In genomic region chr13:48237516-48237915, GRCm38 (mm10) we compare ENCODE assay signal across 9 mouse cellular contexts. TPM values are rescaled to one million over a fixed set of nuclear protein-coding genes. Genes with fewer than 3 reads are reported as not detected.
DNase-seq lines count a peak whose midpoint lies in the region; ATAC-seq and TF ChIP-seq lines count a peak whose summit lies in the region.
"Had no signal": no experiment of that assay in that cellular context is flagged by ENCODE, and none has a peak within 500 bp of the region (broad histone marks: within the 10 kb centered on the region; RNA-seq: fewer than 3 reads in every experiment).

No protein-coding gene starts in this region.

- H3K9me3 ChIP-seq in midbrain, embryonic 10.5 days (replicated peaks), result no peaks in the 10 kb centered on the region
- H3K9me3 ChIP-seq in midbrain, embryonic 16.5 days (replicated peaks; ENCODE audit: control insufficient read depth, low read length, poor library complexity, severe bottlenecking), result no peaks in the 10 kb centered on the region
- no peaks in the 10 kb centered on the region for H3K9me3 ChIP-seq in hindbrain, embryonic 13.5 days
- H3K9me3 ChIP-seq in midbrain, embryonic 13.5 days, result no peaks in the 10 kb centered on the region
- no peaks in the 10 kb centered on the region for H3K9me3 ChIP-seq in intestine, embryonic 15.5 days
- H3K9me3 ChIP-seq: liver, embryonic 13.5 days; stomach, embryonic 15.5 days had no signal

- peaks cover 10% of the 10 kb centered on the region for H3K4me1 ChIP-seq in midbrain, embryonic 10.5 days
- H3K4me1 ChIP-seq in midbrain, embryonic 16.5 days (ENCODE audit: control insufficient read depth, insufficient read depth, low read length), result peaks cover 4% of the 10 kb centered on the region
- no peaks in the 10 kb centered on the region for H3K4me1 ChIP-seq in cortical plate, adult 2 months (ENCODE audit: control insufficient read depth, insufficient read depth, low read length)
- H3K4me1 ChIP-seq in hindbrain, embryonic 13.5 days (replicated peaks), result peaks cover 15% of the 10 kb centered on the region
- H3K4me1 ChIP-seq in midbrain, embryonic 13.5 days (replicated peaks), result peaks cover 8% of the 10 kb centered on the region; the same call in 1 of the 2 replicates
- no peaks in the 10 kb centered on the region for H3K4me1 ChIP-seq in intestine, embryonic 15.5 days (replicated peaks)
- H3K4me1 ChIP-seq: liver, embryonic 13.5 days; stomach, embryonic 15.5 days had no signal

- 0 out of 2 replicates have a peak, but pooled peaks have one; percentile 21 for TF ChIP-seq CTCF in cortical plate, adult 2 months (IDR thresholded peaks at IDR 0.05; ENCODE audit: extremely low read depth, insufficient read depth, low read length)

- ATAC-seq in midbrain, embryonic 16.5 days, result no peak
- ATAC-seq in hindbrain, embryonic 13.5 days (ENCODE audit: low FRiP score), result no peak
- ATAC-seq in midbrain, embryonic 13.5 days, result no peak
- ATAC-seq in intestine, embryonic 15.5 days, result no peak

- DNase-seq in midbrain, embryonic 10.5 days (ENCODE audit: low spot score), result peak; percentile 17
- DNase-seq in layer of hippocampus, adult 9-10 months (ENCODE audit: low spot score), result no peak
- DNase-seq: liver, embryonic 13.5 days had no signal

- peak overlapping the region; percentile 50; the same call in 1 of the 2 replicates for H3K27ac ChIP-seq in midbrain, embryonic 10.5 days (replicated peaks)
- H3K27ac ChIP-seq in midbrain, embryonic 16.5 days (ENCODE audit: low read length), result no peak overlapping the region
- 0 out of 2 replicates have a peak overlapping the region, but pooled peaks have one; percentile 38 for H3K27ac ChIP-seq in cortical plate, adult 2 months (ENCODE audit: insufficient read depth, low read length)
- peak overlapping the region; percentile 4; the same call in 1 of the 2 replicates for H3K27ac ChIP-seq in hindbrain, embryonic 13.5 days
- H3K27ac ChIP-seq in midbrain, embryonic 13.5 days, result peak overlapping the region; percentile 27; the same call in 1 of the 2 replicates
- no peak overlapping the region for H3K27ac ChIP-seq in intestine, embryonic 15.5 days
- H3K27ac ChIP-seq: liver, embryonic 13.5 days; stomach, embryonic 15.5 days had no signal

- no peak overlapping the region for H3K9ac ChIP-seq in midbrain, embryonic 16.5 days (ENCODE audit: low read depth, low read length)
- no peak overlapping the region for H3K9ac ChIP-seq in hindbrain, embryonic 13.5 days
- H3K9ac ChIP-seq in midbrain, embryonic 13.5 days (replicated peaks), result no peak overlapping the region
- no peak overlapping the region for H3K9ac ChIP-seq in intestine, embryonic 15.5 days
- H3K9ac ChIP-seq: liver, embryonic 13.5 days; stomach, embryonic 15.5 days had no signal

- 13% methylated on average over 4 of the region's 4 CpGs for WGBS in midbrain, embryonic 10.5 days
- 14% methylated on average over 4 of the region's 4 CpGs for whole genome bisulfite sequencing in midbrain, embryonic 16.5 days
- 14% methylated on average over 4 of the region's 4 CpGs for WGBS in hindbrain, embryonic 13.5 days
- 13% methylated on average over 4 of the region's 4 CpGs for WGBS in midbrain, embryonic 13.5 days
- 8% methylated on average over 4 of the region's 4 CpGs for WGBS in intestine, embryonic 15.5 days

- no peaks in the 10 kb centered on the region for H3K36me3 ChIP-seq in midbrain, embryonic 10.5 days
- H3K36me3 ChIP-seq in midbrain, embryonic 16.5 days (ENCODE audit: control insufficient read depth, insufficient read depth, low read length), result no peaks in the 10 kb centered on the region
- no peaks in the 10 kb centered on the region for H3K36me3 ChIP-seq in hindbrain, embryonic 13.5 days
- no peaks in the 10 kb centered on the region for H3K36me3 ChIP-seq in midbrain, embryonic 13.5 days
- H3K36me3 ChIP-seq in intestine, embryonic 15.5 days, result no peaks in the 10 kb centered on the region
- H3K36me3 ChIP-seq: liver, embryonic 13.5 days; stomach, embryonic 15.5 days had no signal

- no peak overlapping the region for H3K4me3 ChIP-seq in midbrain, embryonic 10.5 days
- H3K4me3 ChIP-seq in midbrain, embryonic 16.5 days (ENCODE audit: low read depth, low read length), result no peak overlapping the region
- no peak overlapping the region for H3K4me3 ChIP-seq in cortical plate, adult 2 months (ENCODE audit: insufficient read depth, low read length)
- H3K4me3 ChIP-seq in hindbrain, embryonic 13.5 days, result no peak overlapping the region
- no peak overlapping the region for H3K4me3 ChIP-seq in midbrain, embryonic 13.5 days (replicated peaks)
- H3K4me3 ChIP-seq in intestine, embryonic 15.5 days (replicated peaks), result no peak overlapping the region
- H3K4me3 ChIP-seq: liver, embryonic 13.5 days; stomach, embryonic 15.5 days had no signal

- H3K4me2 ChIP-seq in midbrain, embryonic 16.5 days (ENCODE audit: low read length), result no peak overlapping the region
- H3K4me2 ChIP-seq in hindbrain, embryonic 13.5 days, result no peak overlapping the region
- no peak overlapping the region for H3K4me2 ChIP-seq in midbrain, embryonic 13.5 days (replicated peaks)
- no peak overlapping the region for H3K4me2 ChIP-seq in intestine, embryonic 15.5 days (replicated peaks)
- H3K4me2 ChIP-seq: liver, embryonic 13.5 days; stomach, embryonic 15.5 days had no signal

- TF ChIP-seq POLR2A in cortical plate, adult 2 months (IDR thresholded peaks at IDR 0.05; ENCODE audit: extremely low read depth, insufficient read depth, low read length), result no peak

- no peaks in the 10 kb centered on the region for H3K27me3 ChIP-seq in midbrain, embryonic 10.5 days (ENCODE audit: low read depth, poor library complexity, severe bottlenecking)
- H3K27me3 ChIP-seq in midbrain, embryonic 16.5 days (ENCODE audit: control insufficient read depth, insufficient read depth, low read depth, low read length), result no peaks in the 10 kb centered on the region
- no peaks in the 10 kb centered on the region for H3K27me3 ChIP-seq in hindbrain, embryonic 13.5 days
- H3K27me3 ChIP-seq in midbrain, embryonic 13.5 days, result no peaks in the 10 kb centered on the region
- H3K27me3 ChIP-seq in intestine, embryonic 15.5 days (replicated peaks), result no peaks in the 10 kb centered on the region
- H3K27me3 ChIP-seq: liver, embryonic 13.5 days; stomach, embryonic 15.5 days had no signal

RNA-seq across cellular contexts. Expression of gene Id4, which starts 23.5 kb away (rescaled TPM):
- polyA plus RNA-seq in midbrain, embryonic 10.5 days (2016; fragmentation: Nextera tagmentation; extraction: Ambion mirVana), result 21.7 and 40.0 TPM in 2 replicates
- polyA plus RNA-seq in midbrain, embryonic 16.5 days (2015; fragmentation: Nextera tagmentation; extraction: Ambion mirVana), result 148 and 217 TPM in 2 replicates
- 31.7 and 40.8 TPM in 2 replicates for polyA plus RNA-seq in cortical plate, adult 2 months (2012; rRNA removed)
- polyA plus RNA-seq in hindbrain, embryonic 13.5 days (2015; fragmentation: Nextera tagmentation; extraction: Ambion mirVana), result 92.9 and 99.3 TPM in 2 replicates
- polyA plus RNA-seq in midbrain, embryonic 13.5 days (2015; fragmentation: Nextera tagmentation; extraction: Ambion mirVana), result 124 and 162 TPM in 2 replicates
- 16.3 and 16.9 TPM in 2 replicates for polyA plus RNA-seq in intestine, embryonic 15.5 days (2015; fragmentation: Nextera tagmentation; extraction: Ambion mirVana)

Comparison
In these comparisons a context has a peak if more than half of its experiments do, and no peak if none do; other contexts are left out.
1. H3K27ac ChIP-seq: peak in midbrain, embryonic 10.5 days (single experiment), cortical plate, adult 2 months (single experiment), hindbrain, embryonic 13.5 days (single experiment) and midbrain, embryonic 13.5 days (single experiment); none in midbrain, embryonic 16.5 days (single experiment) and intestine, embryonic 15.5 days (single experiment).